Mouse (Mus musculus): ENCODE data around the gene Pcolce2.
"Not testable (repeated sequence)": the region's sequence is repeated elsewhere in the genome, so short reads cannot be mapped to it uniquely, and the experiment has no call there.

Pcolce2 gene

DNA sequence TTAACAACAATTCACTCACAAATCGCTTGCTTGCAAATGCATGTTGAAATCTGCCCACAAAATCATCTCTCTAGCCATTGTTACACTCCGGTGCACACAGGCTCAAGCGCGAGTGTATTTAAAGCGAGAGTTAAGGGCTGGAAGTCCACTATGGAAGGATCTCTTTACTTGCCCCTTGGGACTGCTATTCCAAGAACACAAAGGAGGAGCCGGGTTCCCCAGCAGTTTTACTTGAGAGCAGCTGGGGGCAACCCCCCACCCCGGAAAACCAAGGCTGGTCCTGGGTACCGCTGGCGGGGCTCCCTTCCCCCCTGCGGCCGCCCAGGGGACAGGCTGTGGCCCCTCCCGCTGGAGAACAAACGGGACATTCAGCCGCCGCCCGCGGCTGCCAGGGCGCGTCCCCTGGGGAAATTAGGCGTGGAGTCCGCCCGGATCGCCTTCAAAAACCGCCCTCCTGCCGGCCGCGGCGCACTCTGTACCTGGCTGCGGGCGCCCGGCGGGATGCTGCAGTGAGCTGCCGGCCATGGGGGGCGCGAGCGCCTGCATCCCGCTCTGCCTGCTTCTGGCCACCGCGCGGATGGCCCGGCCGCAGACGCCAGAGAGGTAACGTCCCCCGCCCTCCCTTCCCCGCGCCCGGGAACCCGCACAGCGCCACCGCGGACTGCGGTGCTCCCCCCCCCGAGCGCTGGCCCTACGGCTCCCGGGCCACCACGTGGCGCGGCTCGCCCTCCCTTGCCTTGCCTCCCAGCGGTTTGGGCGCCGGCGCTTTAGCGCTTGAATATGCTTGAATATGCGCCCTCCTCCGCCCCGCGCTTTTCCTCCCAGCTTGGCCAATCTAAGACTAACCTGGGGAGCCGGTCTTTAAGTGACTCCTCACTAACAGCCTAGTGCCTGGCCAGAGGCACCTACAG lies at the start of gene Pcolce2:
Pcolce2 (plus strand) TSS at position 331 of the 911 bp plus-strand sequence.
- DNase-seq (ENCODE audit: low read depth, low spot score): no peak

DNA sequence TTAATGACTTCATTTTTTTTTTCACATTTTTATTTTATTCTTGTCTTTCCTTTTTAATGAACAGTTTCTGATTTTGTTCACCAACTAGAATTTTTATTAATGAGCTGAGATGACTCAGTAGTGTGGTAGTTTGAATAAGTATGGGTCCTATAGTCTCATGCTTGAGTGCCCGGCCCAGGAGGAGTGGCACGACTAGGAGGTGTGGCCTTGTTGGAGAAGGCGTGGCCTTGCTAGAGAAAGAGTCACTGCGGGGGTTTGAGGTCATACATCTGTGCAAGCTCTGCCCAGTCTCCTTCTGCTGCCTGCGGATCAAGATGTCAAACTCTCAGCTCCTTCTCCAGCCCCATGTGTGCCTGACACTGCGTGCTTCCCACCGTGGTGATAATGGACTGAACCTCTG lies 49.3 kb upstream of the Pcolce2 start:
- peak; percentile 11 for DNase-seq (ENCODE audit: low read depth, low spot score)

DNA sequence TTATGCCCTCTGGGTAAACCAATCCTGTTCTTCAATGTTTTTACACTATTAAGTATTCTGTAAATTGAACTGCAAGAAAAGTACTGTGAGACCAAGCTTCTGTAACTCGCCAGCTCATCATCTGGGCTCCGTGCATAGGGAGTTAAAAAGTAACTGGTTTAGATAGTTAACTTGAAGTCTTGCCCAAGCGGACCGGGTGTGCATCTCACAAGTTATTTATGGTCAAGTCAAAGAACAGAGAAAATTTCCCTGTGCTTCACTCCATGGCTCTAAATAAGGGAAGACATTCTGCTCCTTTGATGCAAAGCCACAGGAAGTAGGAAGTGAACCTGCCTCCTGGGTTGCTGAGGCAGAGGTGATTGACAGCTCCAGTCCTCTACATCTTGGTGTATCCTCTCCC lies 43.1 kb upstream of the Pcolce2 start:
- DNase-seq (ENCODE audit: low read depth, low spot score): no peak

DNA sequence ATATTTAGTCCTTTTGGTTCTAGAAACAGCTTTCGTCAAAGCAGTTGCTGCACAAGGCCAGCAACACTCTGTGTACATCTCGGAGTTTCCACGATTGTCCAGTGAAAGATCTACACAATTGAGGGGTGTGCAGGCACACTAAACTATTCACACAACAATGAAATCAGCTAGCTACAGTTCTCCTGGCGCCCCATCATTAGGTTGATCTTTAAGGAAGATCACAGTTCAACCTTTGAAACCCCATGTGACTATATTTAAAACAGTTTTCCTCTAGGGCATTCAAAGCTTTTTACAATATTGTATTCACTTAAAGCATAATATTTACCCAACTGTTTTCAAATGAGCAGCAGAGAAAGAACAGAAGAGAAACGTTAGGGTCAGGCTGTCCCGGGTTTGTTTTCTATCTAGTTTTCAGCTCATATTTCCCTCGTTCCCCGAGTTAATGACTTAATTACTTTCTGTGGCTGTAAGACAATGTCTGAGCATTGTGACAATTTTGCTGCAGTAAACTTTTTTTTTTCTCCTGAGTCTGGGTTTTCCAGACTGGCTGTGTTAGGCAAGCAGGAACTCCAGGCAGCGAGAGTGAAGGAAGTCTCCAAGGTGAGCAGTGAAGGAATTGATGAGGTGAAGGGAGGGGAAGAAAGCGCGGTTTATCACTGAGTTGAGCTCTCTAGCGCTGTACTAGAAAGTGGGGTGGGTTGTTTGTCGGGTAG lies 39.8 kb upstream of the Pcolce2 start:
- no peak for DNase-seq (ENCODE audit: low read depth, low spot score)

DNA sequence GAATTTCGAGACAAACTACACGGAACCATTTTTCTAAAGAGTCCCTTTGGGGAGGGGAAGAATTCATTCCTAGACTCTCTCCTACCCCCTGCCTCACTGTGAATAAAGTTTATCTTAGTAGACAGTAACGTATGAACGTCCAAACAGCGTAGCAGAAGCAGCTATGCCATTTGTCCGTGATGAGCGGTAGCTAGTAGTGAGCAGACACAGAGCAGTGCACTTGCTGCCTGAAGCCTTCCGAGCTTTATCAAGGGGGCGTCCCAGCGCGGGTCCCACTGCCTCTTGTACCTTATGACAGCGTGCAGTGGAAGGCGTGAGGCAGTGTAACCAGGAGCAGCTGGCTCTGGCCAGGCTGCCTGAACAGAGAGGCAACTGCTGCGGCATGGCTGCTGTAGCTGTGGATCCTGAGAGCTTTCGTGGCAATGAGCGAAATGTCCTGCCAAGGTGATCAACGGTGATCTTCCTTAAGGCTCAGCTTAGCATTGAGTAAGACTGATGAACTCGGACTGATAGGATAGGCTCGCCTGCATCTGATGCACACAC lies 39.2 kb upstream of the Pcolce2 start:
- DNase-seq (ENCODE audit: low read depth, low spot score): no peak

DNA sequence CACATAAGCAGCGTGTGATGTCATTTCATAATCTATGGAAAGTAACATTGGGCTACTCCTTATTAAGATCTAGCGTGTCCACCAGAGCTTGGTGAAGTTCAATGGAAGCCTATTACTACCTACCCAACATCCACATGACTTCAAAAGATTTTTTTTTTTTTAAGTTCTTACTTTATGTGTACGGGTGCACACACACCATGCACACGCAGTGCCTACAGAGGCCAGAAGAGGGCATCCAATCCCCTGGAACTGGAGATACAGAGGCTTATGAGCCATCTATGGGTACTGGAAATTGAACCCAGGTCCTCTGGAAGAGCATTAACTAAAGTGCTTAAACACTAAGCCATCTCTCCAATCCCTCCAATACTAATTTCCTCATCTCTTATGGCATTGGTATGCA lies 38.0 kb upstream of the Pcolce2 start:
- DNase-seq (ENCODE audit: low read depth, low spot score): peak; percentile 44

DNA sequence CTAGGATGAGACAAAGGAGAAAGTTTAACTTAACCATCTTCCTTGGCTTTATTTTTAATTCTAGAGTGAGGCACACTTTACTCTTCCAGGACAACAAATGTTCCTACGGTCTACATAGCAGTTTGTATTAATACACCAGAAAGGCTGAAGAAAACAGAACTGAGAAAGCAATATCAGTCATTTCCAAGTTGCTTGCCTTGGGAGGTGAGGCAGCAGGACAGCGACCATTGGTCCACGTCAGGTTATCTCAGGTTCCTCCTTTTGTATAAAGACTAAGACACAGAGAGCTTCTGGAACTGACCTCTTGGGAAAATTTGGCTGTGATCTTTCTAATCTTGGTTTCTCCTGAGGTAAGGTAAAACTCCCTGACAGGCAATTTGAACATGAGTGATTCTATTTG lies 34.6 kb upstream of the Pcolce2 start:
- no peak for DNase-seq (ENCODE audit: low read depth, low spot score)

DNA sequence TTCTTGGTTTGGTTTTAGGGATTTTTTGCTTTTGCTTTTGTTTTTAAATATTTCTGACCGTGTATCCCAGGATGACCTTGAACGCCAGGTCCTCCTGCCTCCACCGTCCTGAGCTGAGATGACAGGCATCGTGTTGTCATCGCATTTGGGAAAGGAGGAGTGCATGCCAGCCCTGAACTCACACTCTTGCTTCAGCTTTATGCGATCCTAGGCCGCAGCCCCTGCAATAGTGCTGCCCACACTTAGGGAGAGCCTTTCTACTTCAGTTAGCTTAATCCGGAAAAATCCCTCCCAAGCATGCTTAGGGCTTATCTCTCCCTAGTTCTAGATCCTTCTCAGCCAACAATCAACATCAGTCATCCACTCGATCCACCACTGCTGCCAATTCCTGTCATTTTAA lies 34.1 kb upstream of the Pcolce2 start:
- DNase-seq (ENCODE audit: low read depth, low spot score): no peak

DNA sequence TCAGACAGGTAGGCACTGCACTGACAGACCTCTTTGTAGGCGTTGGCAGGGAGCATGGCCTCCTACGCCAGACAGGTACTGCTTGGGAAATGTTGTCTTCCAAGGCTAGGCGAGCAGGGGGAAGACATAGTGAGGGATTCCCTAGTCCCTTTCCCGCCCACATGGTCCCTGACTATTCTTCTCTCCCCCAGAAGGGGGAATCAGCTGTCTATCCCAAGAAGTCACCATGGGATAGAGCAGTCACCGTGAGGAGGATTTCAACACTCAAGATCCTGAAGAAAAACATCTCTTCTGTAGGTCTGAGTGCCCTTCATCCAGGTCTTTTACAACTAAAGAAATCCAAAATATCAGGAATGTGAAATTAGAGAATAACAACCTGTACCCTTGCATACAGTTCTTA lies 30.2 kb upstream of the Pcolce2 start:
- DNase-seq (ENCODE audit: low read depth, low spot score): no peak

DNA sequence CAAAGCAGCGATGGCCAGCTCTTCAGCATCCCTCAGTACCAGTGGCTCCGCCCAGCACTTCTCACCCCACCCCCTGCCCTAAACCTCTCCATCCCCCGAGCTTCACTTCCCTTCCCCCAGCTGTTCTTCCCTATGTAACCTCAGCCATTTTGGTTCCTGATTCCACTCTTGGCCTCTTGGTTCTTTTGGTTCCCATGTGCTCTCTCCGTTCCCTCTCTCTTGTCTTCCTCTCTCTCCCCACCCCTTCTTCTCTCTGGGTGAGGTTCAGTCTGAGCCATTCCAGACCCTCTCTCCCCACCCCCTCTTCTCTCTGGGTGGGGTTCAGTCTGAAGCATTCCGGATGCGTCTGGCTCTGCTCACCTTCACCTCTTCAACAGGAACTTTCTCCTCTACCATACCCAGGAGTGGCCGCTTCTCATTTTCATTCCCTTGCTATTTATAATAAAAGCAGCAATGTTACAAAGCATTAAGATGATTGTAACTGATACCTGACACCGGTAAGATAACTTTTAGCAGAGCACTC lies 25.1 kb upstream of the Pcolce2 start:
- DNase-seq (ENCODE audit: low read depth, low spot score): no peak

DNA sequence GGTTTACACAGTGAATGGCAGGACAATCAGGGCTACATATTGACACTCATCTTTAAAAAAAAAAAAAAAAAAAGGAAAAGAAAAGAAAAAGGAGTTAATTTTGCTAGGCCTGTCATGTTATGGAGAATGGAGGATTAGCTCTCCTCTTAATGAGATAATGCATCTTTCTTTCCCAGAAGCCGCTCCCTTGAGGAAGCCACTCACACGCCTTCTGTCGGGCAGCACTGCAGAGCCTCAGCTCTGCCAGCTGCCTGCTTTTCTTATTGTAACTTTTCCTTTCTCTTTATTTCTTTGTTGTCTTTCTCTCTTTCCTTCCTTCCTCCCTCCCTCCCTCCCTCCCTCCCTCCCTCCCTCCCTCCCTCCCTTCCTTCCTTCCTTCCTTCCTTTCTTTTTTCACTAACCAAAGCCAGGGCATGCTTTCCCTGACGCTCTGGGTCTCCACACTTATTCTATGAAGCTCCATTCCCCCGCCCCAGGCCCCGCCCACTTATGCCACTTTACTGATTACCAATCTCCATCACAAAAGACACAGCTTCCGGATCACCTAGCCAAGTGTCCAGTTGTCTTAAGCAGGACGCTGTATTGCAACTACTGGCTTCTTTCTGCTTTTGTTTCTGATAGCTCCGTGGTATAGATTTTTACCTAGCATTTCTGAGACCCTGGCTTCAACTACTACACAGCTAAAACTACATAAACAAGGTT lies 23.8 kb upstream of the Pcolce2 start:
- DNase-seq (ENCODE audit: low read depth, low spot score): no peak

DNA sequence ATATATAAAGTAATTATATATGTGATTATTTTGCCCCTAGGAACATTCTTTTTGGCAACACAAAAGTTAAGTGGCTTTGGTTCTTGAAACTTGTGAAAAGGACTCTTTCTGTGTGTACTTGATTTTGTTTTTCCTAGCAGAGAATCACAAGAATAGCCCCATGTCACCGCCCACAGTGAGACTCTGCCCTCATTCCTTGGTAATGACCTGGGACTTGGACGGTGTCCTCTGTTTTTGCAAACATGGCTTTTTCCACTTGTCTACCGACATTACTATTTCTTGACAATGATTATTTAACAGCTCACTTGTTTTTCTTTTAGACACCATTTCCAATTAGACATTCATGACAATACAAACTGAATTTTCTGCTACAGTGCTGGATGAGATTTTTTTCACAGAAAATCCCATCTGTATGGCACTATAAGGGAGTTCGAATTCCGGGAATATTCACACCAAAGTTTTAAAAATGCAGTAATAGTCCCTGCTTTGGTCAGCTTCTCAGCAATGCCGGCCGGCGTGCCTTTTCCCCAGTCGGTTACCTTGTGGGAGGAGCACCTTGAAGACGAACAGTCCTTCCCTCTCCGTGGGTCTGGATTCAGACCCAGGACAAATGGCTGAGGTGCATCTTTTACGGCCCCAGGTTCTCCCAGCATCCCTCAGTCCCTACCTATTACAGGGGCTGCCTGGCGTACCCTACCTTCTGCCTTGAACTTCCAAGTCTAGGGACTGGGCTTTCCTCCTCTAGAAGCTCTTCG lies 22.4 kb upstream of the Pcolce2 start:
- DNase-seq (ENCODE audit: low read depth, low spot score): no peak

DNA sequence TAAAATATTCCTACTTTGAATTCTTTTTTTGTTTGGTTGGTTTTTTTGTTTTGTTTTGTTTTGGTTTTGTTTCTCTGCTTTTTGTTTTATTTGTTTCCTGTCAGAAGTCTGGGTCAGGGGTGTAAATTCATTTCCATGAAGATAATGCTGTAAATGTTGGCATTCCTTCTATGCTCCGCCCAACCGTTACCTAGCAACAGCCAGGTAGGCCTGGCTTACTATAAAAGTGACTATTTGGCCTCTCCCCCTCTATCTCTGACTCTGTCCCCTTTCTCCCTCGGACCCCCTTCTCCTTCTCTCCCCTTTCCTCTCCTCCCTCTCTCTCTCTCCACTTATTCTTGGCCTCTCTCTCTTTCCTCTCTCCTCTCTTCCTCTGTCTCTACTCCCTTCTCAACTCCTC lies 21.4 kb upstream of the Pcolce2 start:
- no peak for DNase-seq (ENCODE audit: low read depth, low spot score)

DNA sequence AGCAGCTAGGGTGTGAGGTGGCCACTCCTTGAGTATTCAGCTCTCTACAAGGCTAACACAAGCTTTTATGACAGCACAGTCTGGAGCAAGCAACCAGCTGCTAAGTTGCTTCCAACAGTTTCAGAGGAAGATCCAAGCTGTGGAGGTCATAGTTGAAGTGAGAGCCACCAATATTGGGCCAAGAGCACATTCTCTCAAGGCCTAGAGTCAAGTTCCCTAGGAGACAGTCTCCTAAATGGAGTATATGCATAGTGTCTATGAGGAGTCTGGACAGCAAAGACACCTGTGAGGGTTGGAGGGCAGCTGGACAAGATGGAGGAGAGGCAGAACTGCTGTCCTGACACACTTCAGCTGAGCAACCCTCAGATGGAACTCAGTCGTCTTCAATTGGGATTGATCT lies 18.8 kb upstream of the Pcolce2 start:
- no peak for DNase-seq (ENCODE audit: low read depth, low spot score)

DNA sequence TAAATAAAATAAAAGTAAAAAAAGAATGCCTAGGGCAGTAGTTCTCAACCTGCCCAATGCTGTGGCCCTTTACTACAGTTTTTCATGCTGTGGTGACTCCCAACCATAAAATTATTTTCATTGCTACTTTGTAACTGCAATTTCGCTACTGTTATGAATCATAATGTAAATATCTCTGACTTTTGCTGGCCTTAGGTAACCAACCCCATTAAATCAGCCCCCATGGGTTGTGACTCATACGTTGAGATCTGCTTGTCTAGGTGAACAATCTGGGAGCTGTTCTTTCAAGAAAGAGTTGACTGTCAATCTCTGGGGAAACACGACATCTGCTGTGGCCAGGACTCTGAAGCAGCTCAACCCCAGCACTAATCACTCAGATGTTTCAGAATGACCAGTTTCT lies 13.3 kb upstream of the Pcolce2 start:
- DNase-seq (ENCODE audit: low read depth, low spot score): no peak

DNA sequence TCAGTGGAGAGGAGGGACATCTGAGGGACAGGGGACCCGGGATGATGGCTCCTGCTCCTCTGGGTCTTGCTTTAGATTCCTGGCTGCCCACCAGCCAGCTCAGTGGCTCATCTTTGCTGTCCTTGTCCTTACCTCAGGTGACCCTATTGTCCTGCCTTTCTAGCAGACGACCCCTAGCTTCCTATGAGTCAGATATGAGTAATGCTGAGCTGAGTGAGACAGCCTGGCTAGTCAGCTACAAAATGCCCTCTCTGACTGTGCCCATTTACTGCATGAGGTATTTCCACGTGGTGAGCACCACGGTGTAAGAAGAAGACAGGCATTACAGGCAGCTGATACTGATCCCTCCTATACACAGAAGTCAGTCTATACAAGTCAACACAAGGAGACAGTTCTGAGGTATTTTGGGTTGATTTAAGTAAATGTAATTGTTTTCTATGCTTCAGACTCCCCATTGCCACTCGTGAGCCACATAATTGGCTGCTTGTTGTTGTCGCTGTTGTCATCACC lies 8.9 kb upstream of the Pcolce2 start:
- no peak for DNase-seq (ENCODE audit: low read depth, low spot score)

DNA sequence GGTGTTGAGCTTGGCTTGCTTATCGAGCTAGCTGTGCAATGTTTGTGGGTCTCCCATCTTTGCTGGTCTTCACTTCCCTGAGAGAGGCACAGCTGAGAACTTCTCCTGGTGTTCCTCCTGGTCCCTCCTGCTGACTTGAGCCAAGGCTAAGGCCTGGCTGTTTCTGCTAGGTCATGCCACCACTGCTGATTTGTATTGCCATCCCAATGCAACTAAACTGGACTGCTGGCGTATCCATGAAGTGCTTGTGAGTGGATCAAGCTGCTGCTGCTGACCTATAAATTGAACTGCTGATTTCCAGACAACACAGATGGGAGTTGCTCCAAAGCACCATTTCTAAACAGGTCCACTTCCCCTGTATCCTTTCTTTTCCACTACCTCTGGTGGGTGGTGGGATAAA lies 7.8 kb upstream of the Pcolce2 start:
- not testable (repeated sequence) for DNase-seq (ENCODE audit: low read depth, low spot score)

DNA sequence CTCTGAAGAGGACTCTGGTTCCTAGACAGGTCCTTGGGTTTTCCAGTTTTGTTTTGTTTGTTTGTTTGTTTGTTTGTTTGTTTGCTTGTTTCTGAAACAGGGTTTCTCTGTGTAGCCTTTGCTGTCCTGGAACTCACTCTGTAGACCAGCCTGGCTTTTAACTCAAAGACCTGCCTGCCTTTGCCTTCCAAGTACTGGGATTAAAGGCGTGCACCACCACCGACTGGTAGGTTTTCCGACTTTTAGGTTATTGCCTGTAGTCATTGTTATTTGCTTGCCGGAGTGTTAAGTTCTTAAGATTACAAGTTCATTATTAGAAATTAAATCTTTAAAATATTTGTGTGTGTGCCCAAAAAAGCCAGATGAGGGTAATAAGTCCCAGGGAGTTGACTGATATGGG lies 1.0 kb upstream of the Pcolce2 start:
- DNase-seq (ENCODE audit: low read depth, low spot score): no peak

DNA sequence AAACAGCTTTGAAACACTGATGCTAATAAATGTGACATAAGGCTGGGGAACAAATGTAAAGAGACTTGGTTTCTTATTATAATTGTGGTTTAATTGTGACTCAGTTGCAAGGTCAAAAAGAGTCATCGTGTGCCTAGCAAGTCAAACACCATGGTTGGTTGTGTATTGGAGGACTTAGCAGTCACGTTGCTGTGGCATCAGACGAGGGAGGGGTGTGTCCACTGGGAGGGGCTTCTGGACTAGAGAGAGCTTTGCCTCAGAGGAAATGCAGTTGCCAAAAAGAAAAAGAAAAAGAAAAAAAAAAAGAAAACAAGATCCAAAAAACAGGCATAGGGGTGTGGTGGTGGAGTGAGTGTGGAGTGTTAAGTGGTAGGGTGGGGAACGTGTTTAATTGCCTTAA lies 2.5 kb downstream of the Pcolce2 start:
- no peak for DNase-seq (ENCODE audit: low read depth, low spot score)

DNA sequence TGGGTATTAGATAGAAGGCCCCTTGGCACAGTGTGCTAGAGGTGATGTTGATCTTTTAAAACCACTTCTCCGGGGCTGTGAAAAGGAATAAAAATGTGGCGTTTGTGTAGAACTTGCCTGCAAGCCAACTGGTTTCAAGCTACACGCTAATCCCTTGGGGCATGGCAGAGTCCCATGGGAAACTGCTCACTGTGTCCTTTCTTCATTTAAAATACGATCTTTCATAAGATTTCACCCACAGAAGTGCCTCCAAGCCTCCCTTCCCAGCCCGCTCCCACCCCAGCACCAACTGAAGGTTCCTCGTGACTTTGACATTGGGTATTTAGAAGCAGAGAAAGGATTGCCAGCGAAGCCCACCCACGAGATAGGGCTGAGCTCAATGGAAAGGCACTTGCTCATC lies 8.5 kb downstream of the Pcolce2 start:
- DNase-seq (ENCODE audit: low read depth, low spot score): no peak

DNA sequence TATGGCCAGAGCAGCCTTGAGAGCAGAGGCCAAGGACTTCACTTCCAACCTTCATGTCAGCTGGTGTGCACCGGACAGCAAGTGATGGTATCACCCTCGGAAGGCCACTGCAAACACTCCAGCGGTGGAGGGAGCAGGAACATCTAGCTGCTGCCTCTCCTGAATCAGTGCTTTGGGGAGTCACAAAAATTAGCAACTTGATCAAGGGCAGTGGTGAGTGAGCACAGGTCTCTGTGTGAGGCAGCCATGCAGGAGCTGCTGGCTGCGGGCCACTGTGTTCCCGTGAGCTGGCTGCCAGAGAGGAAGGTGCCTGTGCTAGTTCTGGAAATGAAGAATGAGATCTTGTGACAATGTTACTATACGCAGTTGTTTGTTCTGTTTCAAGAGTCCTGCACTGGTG lies 16.0 kb downstream of the Pcolce2 start:
- DNase-seq (ENCODE audit: low read depth, low spot score): no peak

All from A20 (cell line).